Mouse (Mus musculus): ENCODE data around the gene Col4a2.

DNA sequence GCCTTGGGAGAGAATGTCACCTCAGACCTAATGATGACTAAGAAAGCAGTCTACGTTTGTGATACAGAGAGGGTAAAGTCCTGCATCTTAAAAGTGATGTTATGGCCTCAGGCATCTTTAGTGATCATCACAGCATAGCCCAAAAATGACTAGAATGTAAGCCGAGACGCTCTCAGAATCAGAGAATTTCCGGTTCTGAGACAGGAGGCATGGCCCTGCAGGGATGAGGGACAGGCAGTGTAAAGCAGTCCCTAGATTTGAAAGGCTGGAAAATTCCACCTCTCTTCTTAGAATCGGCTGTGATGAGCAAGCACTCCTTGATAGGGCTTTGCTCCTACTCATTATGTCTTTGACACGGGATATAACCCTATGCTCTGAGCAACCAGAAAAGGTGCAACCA lies 48.8 kb upstream of the Col4a2 start:
- TF ChIP-seq CTCF (conservative IDR thresholded peaks at IDR 0.05; ENCODE audit: low read length) (no peak), NANOG (IDR thresholded peaks at IDR 0.05; ENCODE audit: borderline replicate concordance, low read length) (no peak)
